Mouse (Mus musculus) limb, embryonic 14.5 days (tissue): ENCODE measurements around the gene A530064D06Rik. TPM values are rescaled to one million over a fixed set of nuclear protein-coding genes. Genes with fewer than 3 reads are reported as not detected.
"Not testable (repeated sequence)": the region's sequence is repeated elsewhere in the genome, so short reads cannot be mapped to it uniquely, and the experiment has no call there.

ENCODE experiments used
- ATAC-seq: fragments of 200-750 bp; cut with Nextera tagmentation; 2 replicates; pipeline ENCODE4 v1.8.0; 2017; ENCODE audit warnings: low read depth, moderate number of reproducible peaks, moderate TSS enrichment; ENCODE audit not compliant: low FRiP score
- DNase-seq: peaks from one replicate; pipeline ENCODE4 v3.0.0-alpha.2; 2015; ENCODE audit warnings: low spot score
- H3K27ac ChIP-seq: fragments of 300-500 bp; sonication (generic); replicated peaks from 2 replicates; pipeline ENCODE4 v1.5.1; 2014; ENCODE audit warnings: low read depth, mild to moderate bottlenecking, low read length, moderate library complexity, mixed read lengths
- H3K27me3 ChIP-seq: fragments of 300-500 bp; sonication (generic); 2 replicates; pipeline ENCODE4 v1.6.1; 2014; ENCODE audit warnings: low read length, mixed read lengths; ENCODE audit not compliant: control insufficient read depth, insufficient read depth
- H3K36me3 ChIP-seq: fragments of 300-500 bp; sonication (generic); 2 replicates; pipeline ENCODE4 v1.6.1; 2014; ENCODE audit warnings: mild to moderate bottlenecking, low read length, moderate library complexity, mixed read lengths; ENCODE audit not compliant: control insufficient read depth, insufficient read depth
- H3K4me1 ChIP-seq: fragments of 300-500 bp; sonication (generic); 2 replicates; pipeline ENCODE4 v1.6.1; 2014; ENCODE audit warnings: antibody characterized with exemption, low read length, mixed read lengths; ENCODE audit not compliant: control insufficient read depth, insufficient read depth
- H3K4me2 ChIP-seq: fragments of 300-500 bp; sonication (generic); replicated peaks from 2 replicates; pipeline ENCODE4 v1.6.1; 2014; ENCODE audit warnings: low read depth, mild to moderate bottlenecking, low read length, moderate library complexity; ENCODE audit not compliant: severe bottlenecking
- H3K4me3 ChIP-seq: fragments of 300-500 bp; sonication (generic); replicated peaks from 2 replicates; pipeline ENCODE4 v1.5.1; 2014; ENCODE audit warnings: low read length
- H3K9ac ChIP-seq: fragments of 300-500 bp; sonication (generic); 2 replicates; pipeline ENCODE4 v1.6.1; 2014; ENCODE audit warnings: mild to moderate bottlenecking, low read depth, low read length, moderate library complexity; ENCODE audit not compliant: severe bottlenecking
- H3K9me3 ChIP-seq: fragments of 300-500 bp; sonication (generic); 2 replicates; pipeline ENCODE4 v1.6.1; 2016; ENCODE audit warnings: low read length; ENCODE audit not compliant: control insufficient read depth
- POLR2A ChIP-seq: fragments of 200-500 bp; IDR thresholded peaks from 2 replicates; pipeline ENCODE4 v1.8.0; 2012; ENCODE audit warnings: inconsistent platforms, mild to moderate bottlenecking, moderate library complexity, borderline replicate concordance; ENCODE audit not compliant: insufficient read depth, insufficient read length; ENCODE audit errors: extremely low read depth
- WGBS: fragments of 180-500 bp; shearing (Covaris S2); extraction: QIAGEN DNeasy Blood & Tissue Kit; methylation state at CpG from one replicate; pipeline ENCODE4 v1.1.7; 2014; 5-methylcytosine and 5-hydroxymethylcytosine counted together
- polyA plus RNA-seq, 2 experiments: library from polyadenylated mRNA; depleted of rRNA in 1 of 2; stranded (reverse) in 1 of 2; unstranded in 1 of 2; fragments of >200 nt; fragmentation: Nextera tagmentation in 1 of 2; extraction: Ambion mirVana in 1 of 2; gene quantifications; 2 replicates each; pipeline versions ENCODE4 v1.2.1 to v1.2.3; 2012 to 2014

Gene A530064D06Rik
- polyA plus RNA-seq (2012; rRNA removed) (0.08 TPM in 1 of 2 replicates, not detected in the other), polyA plus RNA-seq (2014; fragmentation: Nextera tagmentation; extraction: Ambion mirVana) (not detected in 2 replicates)

DNA sequence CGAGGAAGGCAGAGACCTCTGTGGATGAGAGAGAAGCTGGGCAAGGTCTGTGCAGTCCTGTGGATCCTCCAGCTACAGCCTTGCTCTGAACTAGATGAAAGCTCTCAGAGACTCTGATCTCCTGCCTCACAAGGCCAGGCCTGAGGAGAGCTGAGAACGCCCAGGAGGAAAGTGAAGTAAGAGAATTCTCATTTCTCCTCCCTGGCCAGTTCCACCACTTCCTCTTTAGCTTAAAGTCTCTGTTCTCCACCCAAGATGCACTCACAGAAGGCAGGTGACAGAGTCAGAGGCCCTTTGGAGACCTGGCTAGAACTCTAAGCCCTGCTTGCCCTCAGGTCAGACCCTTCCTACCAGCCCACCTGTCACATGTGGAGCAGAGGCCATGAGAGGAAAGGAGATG, at the start of gene A530064D06Rik:
Gene A530064D06Rik, minus strand, starts transcription at position 173 of the 400 bp plus-strand sequence.
- H3K4me3 ChIP-seq, H3K27me3 ChIP-seq, H3K9ac ChIP-seq, H3K27ac ChIP-seq, H3K4me1 ChIP-seq, DNase-seq, H3K4me2 ChIP-seq, H3K36me3 ChIP-seq, ATAC-seq, H3K9me3 ChIP-seq: not testable (repeated sequence)
- 77% methylated on average over 2 of the region's 2 CpGs for WGBS

- ATAC-seq (no peak), DNase-seq (no peak)
- no peak overlapping the region for H3K4me2 ChIP-seq
- H3K4me1 ChIP-seq: no peaks in the 10 kb centered on the region
- 96% methylated on average over 1 of the region's 1 CpGs for WGBS
- H3K4me3 ChIP-seq: no peak overlapping the region
- no peak overlapping the region for H3K9ac ChIP-seq
- no peak overlapping the region for H3K27ac ChIP-seq
- no peaks in the 10 kb centered on the region for H3K36me3 ChIP-seq
- no peaks in the 10 kb centered on the region for H3K9me3 ChIP-seq
- H3K27me3 ChIP-seq: no peaks in the 10 kb centered on the region
- TF ChIP-seq POLR2A: no peak
Measured at GRCm38 (mm10) chr17:48215429-48215828, 48.4 kb upstream of the A530064D06Rik start.

DNA sequence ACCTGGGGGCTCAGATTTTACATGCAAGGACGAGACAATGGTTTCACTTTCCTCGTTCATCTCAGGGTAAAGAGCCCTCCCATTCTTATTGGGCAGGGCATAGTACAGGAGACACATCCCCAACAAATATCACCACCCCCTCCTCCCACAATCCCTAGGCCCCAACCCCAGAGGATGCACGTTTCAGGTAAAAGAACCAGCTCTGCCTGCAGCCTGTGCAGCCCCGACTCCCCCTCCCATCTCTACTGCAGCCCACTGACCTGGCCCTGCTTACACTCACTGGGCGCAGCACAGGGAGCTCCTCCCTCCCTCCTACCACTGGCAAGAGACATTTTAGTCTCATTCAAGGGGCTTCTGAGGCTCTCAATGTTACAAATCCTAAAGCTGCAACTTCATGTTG, 46.4 kb upstream of the A530064D06Rik start:
- Histone ChIP-seq H3K9me3 (no peaks in the 10 kb centered on the region), H3K36me3 (no peaks in the 10 kb centered on the region), H3K4me2 (no peak overlapping the region), H3K27ac (no peak overlapping the region), H3K27me3 (no peaks in the 10 kb centered on the region), H3K4me3 (no peak overlapping the region), H3K4me1 (no peaks in the 10 kb centered on the region), H3K9ac (no peak overlapping the region)
- 70% methylated on average over 5 of the region's 5 CpGs for WGBS
- TF ChIP-seq POLR2A: no peak
- DNase-seq: no peak
- ATAC-seq: no peak

GRCm38 (mm10) chr17:48212596-48212995, 45.5 kb upstream of the A530064D06Rik start:
- H3K27me3 ChIP-seq: no peaks in the 10 kb centered on the region
- H3K4me1 ChIP-seq: no peaks in the 10 kb centered on the region
- H3K27ac ChIP-seq: no peak overlapping the region
- TF ChIP-seq POLR2A: no peak
- no peak overlapping the region for H3K4me3 ChIP-seq
- 97% methylated on average over 12 of the region's 12 CpGs for WGBS
- no peak overlapping the region for H3K4me2 ChIP-seq
- DNase-seq: no peak
- no peak for ATAC-seq
- H3K9ac ChIP-seq: no peak overlapping the region
- H3K9me3 ChIP-seq: no peaks in the 10 kb centered on the region
- no peaks in the 10 kb centered on the region for H3K36me3 ChIP-seq

DNA sequence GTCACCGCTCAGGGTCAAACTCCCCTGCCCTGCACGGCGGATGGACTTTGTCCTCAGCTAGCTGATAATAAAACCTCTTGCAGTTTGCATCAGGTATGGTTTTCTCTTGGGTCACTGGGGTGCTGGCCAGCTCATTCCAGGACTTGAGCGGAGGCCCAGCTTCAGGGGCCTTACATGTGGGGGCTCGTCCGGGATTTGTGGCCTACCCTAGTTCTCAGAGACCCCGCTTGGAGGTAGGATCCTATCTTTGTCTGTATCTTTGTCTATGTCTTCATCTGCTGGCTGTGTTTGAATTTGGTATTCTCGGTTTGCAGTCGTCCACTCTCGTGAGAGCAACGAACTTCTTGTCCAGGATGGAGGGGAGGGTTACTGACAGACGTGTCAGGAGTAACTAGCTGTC, 36.0 kb upstream of the A530064D06Rik start:
- H3K4me2 ChIP-seq: no peak overlapping the region
- H3K4me3 ChIP-seq: no peak overlapping the region
- H3K27ac ChIP-seq: no peak overlapping the region
- H3K9ac ChIP-seq: no peak overlapping the region
- WGBS: 96% methylated on average over 12 of the region's 12 CpGs
- ATAC-seq (no peak), DNase-seq (no peak)
- no peaks in the 10 kb centered on the region for H3K36me3 ChIP-seq
- H3K4me1 ChIP-seq: no peaks in the 10 kb centered on the region
- H3K27me3 ChIP-seq: no peaks in the 10 kb centered on the region
- H3K9me3 ChIP-seq: 0 out of 2 replicates have a peak, but pooled peaks cover 4% of the 10 kb centered on the region
- TF ChIP-seq POLR2A: no peak

GRCm38 (mm10) chr17:48192366-48192765, 25.3 kb upstream of the A530064D06Rik start:
- Histone ChIP-seq H3K27me3 (no peaks in the 10 kb centered on the region), H3K27ac (no peak overlapping the region), H3K4me2 (no peak overlapping the region), H3K36me3 (no peaks in the 10 kb centered on the region), H3K4me3 (no peak overlapping the region), H3K9me3 (no peaks in the 10 kb centered on the region), H3K4me1 (no peaks in the 10 kb centered on the region), H3K9ac (no peak overlapping the region)
- TF ChIP-seq POLR2A: no peak
- no peak for DNase-seq
- WGBS: 75% methylated on average over 2 of the region's 2 CpGs
- ATAC-seq: no peak
